Mouse (Mus musculus): ENCODE measurements around the gene Nprl2. TPM values are rescaled to one million over a fixed set of nuclear protein-coding genes. Genes with fewer than 3 reads are reported as not detected.
A peak's percentile ranks its signal among the peaks of the same experiment; 100 is the strongest.

The Nprl2 gene
- polyA plus RNA-seq, 1 experiment from 2014 or later: 34.8 TPM

- no peak for ATAC-seq (replicated peaks; ENCODE audit: low FRiP score, low TSS enrichment, low read depth)
- Histone ChIP-seq H3K9ac (ENCODE audit: low read length) (no peak overlapping the region), H3K27ac (ENCODE audit: low read depth) (no peak overlapping the region), H3K4me3 (ENCODE audit: low read depth, low read length) (no peak overlapping the region), H3K4me1 (replicated peaks; ENCODE audit: control insufficient read depth, insufficient read depth, low read length) (no peaks in the 10 kb centered on the region), H3K36me3 (ENCODE audit: control insufficient read depth, insufficient read depth, low read length) (no peaks in the 10 kb centered on the region), H3K9me3 (ENCODE audit: control insufficient read depth, low read length) (no peaks in the 10 kb centered on the region), H3K27me3 (replicated peaks; ENCODE audit: control insufficient read depth, insufficient read depth, low read length) (no peaks in the 10 kb centered on the region), H3K4me2 (ENCODE audit: low read length) (no peak overlapping the region)
- 87% methylated on average over 14 of the region's 14 CpGs for WGBS
- no peak for DNase-seq (ENCODE audit: low spot score)
These were observed 31.5 kb upstream of the Nprl2 start for GRCm38 (mm10) chr9:107510384-107511100.

- no peak for DNase-seq (ENCODE audit: low spot score)
- no peak overlapping the region for H3K4me2 ChIP-seq (ENCODE audit: low read length)
- no peak overlapping the region for H3K27ac ChIP-seq (ENCODE audit: low read depth)
- no peak overlapping the region for H3K4me3 ChIP-seq (ENCODE audit: low read depth, low read length)
- H3K4me1 ChIP-seq (replicated peaks; ENCODE audit: control insufficient read depth, insufficient read depth, low read length): no peaks in the 10 kb centered on the region
- ATAC-seq (replicated peaks; ENCODE audit: low FRiP score, low TSS enrichment, low read depth): no peak
- WGBS: 55% methylated on average over 8 of the region's 8 CpGs
- no peaks in the 10 kb centered on the region for H3K27me3 ChIP-seq (replicated peaks; ENCODE audit: control insufficient read depth, insufficient read depth, low read length)
- no peaks in the 10 kb centered on the region for H3K9me3 ChIP-seq (ENCODE audit: control insufficient read depth, low read length)
- no peaks in the 10 kb centered on the region for H3K36me3 ChIP-seq (ENCODE audit: control insufficient read depth, insufficient read depth, low read length)
- H3K9ac ChIP-seq (ENCODE audit: low read length): no peak overlapping the region
These were observed 30.6 kb upstream of the Nprl2 start for GRCm38 (mm10) chr9:107511436-107511835.

DNA sequence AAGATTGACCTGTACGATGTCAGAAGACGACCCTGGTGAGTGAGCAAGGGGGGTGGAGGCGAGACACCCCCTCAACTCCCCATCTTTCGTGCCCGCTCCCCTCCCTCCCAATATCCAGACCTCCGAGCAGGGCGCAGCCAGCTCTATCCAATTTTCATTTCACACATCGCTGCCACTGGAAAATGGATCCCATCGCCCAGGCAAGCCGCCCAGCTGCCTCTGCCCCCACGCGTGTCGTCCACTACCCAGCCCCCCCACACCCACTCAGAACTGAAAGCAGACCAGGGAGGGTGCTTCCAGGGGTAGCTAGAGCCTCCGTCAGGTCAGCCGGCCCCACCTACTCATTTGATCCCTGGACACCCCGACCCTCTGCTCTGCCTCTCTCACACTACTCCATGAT, 29.7 kb upstream of the Nprl2 start:
- Histone ChIP-seq H3K4me2 (ENCODE audit: low read length) (no peak overlapping the region), H3K4me3 (ENCODE audit: low read depth, low read length) (no peak overlapping the region), H3K27ac (ENCODE audit: low read depth) (no peak overlapping the region), H3K9me3 (ENCODE audit: control insufficient read depth, low read length) (no peaks in the 10 kb centered on the region), H3K36me3 (ENCODE audit: control insufficient read depth, insufficient read depth, low read length) (no peaks in the 10 kb centered on the region), H3K4me1 (replicated peaks; ENCODE audit: control insufficient read depth, insufficient read depth, low read length) (no peaks in the 10 kb centered on the region), H3K27me3 (replicated peaks; ENCODE audit: control insufficient read depth, insufficient read depth, low read length) (no peaks in the 10 kb centered on the region), H3K9ac (ENCODE audit: low read length) (no peak overlapping the region)
- DNase-seq (ENCODE audit: low spot score) (no peak), ATAC-seq (replicated peaks; ENCODE audit: low FRiP score, low TSS enrichment, low read depth) (no peak)
- WGBS: 81% methylated on average over 16 of the region's 16 CpGs

DNA sequence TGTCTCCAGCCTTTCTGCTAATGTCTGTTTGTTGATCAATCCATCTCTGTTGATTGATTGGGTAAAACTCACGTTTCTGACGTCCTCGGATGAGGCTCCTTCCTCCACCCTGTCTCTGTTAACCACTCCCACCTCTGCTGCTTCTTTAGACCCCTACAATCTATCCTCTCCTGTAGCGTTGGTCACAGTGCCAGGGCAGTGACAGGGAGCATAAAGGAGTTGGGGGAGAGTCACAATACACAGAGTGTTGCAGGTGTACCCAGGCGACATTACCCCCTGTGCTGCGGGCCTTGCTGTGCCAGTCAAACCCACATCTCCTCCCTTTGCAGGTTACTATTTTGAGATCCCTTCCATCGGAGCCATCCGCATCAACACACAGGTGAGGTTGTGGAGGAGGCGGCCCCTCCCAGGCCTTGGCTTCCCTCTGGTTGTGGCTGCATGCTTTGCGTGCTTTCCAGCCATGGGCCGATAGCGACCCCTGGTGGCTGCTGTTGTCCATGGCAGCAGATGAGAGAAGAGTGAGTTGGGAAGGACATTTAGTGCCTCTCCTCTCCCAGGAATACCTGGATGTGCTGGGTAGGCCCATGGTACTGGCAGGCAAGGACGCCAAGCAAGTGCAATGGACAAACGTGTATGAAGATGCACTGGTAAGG, 27.6 kb upstream of the Nprl2 start:
- WGBS: 18% methylated on average over 14 of the region's 14 CpGs
- DNase-seq (ENCODE audit: low spot score) (peak; percentile 95), ATAC-seq (replicated peaks; ENCODE audit: low FRiP score, low TSS enrichment, low read depth) (peak; percentile 51; the same call in 1 of the 2 replicates)
- no peak overlapping the region for H3K27ac ChIP-seq (ENCODE audit: low read depth)
- H3K9ac ChIP-seq (ENCODE audit: low read length): no peak overlapping the region
- H3K4me2 ChIP-seq (ENCODE audit: low read length): no peak overlapping the region
- H3K36me3 ChIP-seq (ENCODE audit: control insufficient read depth, insufficient read depth, low read length): no peaks in the 10 kb centered on the region
- H3K4me3 ChIP-seq (ENCODE audit: low read depth, low read length): no peak overlapping the region
- H3K9me3 ChIP-seq (ENCODE audit: control insufficient read depth, low read length): no peaks in the 10 kb centered on the region
- no peaks in the 10 kb centered on the region for H3K27me3 ChIP-seq (replicated peaks; ENCODE audit: control insufficient read depth, insufficient read depth, low read length)
- no peaks in the 10 kb centered on the region for H3K4me1 ChIP-seq (replicated peaks; ENCODE audit: control insufficient read depth, insufficient read depth, low read length)

- 71% methylated on average over 6 of the region's 6 CpGs for WGBS
These were observed 21.7 kb upstream of the Nprl2 start for GRCm38 (mm10) chr9:107520331-107520730.

GRCm38 (mm10) chr9:107521190-107521589, 20.8 kb upstream of the Nprl2 start:
- Histone ChIP-seq H3K4me1 (replicated peaks; ENCODE audit: control insufficient read depth, insufficient read depth, low read length) (peaks cover 16% of the 10 kb centered on the region), H3K27me3 (replicated peaks; ENCODE audit: control insufficient read depth, insufficient read depth, low read length) (peaks cover 15% of the 10 kb centered on the region; the same call in 1 of the 2 replicates), H3K4me2 (ENCODE audit: low read length) (peak overlapping the region; percentile 45), H3K9ac (ENCODE audit: low read length) (no peak overlapping the region), H3K9me3 (ENCODE audit: control insufficient read depth, low read length) (no peaks in the 10 kb centered on the region), H3K36me3 (ENCODE audit: control insufficient read depth, insufficient read depth, low read length) (no peaks in the 10 kb centered on the region), H3K27ac (ENCODE audit: low read depth) (no peak overlapping the region; the same call in 1 of the 2 replicates), H3K4me3 (ENCODE audit: low read depth, low read length) (no peak overlapping the region)
- no peak for DNase-seq (ENCODE audit: low spot score)
- 33% methylated on average over 5 of the region's 5 CpGs for WGBS
- no peak; the same call in 1 of the 2 replicates for ATAC-seq (replicated peaks; ENCODE audit: low FRiP score, low TSS enrichment, low read depth)

More at GRCm38 (mm10) chr9:107520331-107520730, 21.7 kb upstream of the Nprl2 start:
- ATAC-seq (replicated peaks; ENCODE audit: low FRiP score, low TSS enrichment, low read depth): no peak
- no peaks in the 10 kb centered on the region for H3K9me3 ChIP-seq (ENCODE audit: control insufficient read depth, low read length)
- peaks cover 16% of the 10 kb centered on the region for H3K4me1 ChIP-seq (replicated peaks; ENCODE audit: control insufficient read depth, insufficient read depth, low read length)
- H3K27ac ChIP-seq (ENCODE audit: low read depth): no peak overlapping the region
- no peak overlapping the region for H3K4me3 ChIP-seq (ENCODE audit: low read depth, low read length)
- H3K36me3 ChIP-seq (ENCODE audit: control insufficient read depth, insufficient read depth, low read length): no peaks in the 10 kb centered on the region
- H3K4me2 ChIP-seq (ENCODE audit: low read length): no peak overlapping the region
- no peak for DNase-seq (ENCODE audit: low spot score)
- H3K9ac ChIP-seq (ENCODE audit: low read length): no peak overlapping the region
- H3K27me3 ChIP-seq (replicated peaks; ENCODE audit: control insufficient read depth, insufficient read depth, low read length): 0 out of 2 replicates have a peak, but pooled peaks cover 7% of the 10 kb centered on the region

- Histone ChIP-seq H3K4me2 (ENCODE audit: low read length) (peak overlapping the region; percentile 45), H3K9me3 (ENCODE audit: control insufficient read depth, low read length) (no peaks in the 10 kb centered on the region), H3K36me3 (ENCODE audit: control insufficient read depth, insufficient read depth, low read length) (no peaks in the 10 kb centered on the region), H3K9ac (ENCODE audit: low read length) (peak overlapping the region; percentile 18; the same call in 1 of the 2 replicates), H3K4me3 (ENCODE audit: low read depth, low read length) (peak overlapping the region; percentile 6; the same call in 1 of the 2 replicates), H3K27me3 (replicated peaks; ENCODE audit: control insufficient read depth, insufficient read depth, low read length) (peaks cover 18% of the 10 kb centered on the region; the same call in 1 of the 2 replicates), H3K27ac (ENCODE audit: low read depth) (peak overlapping the region; percentile 17; the same call in 1 of the 2 replicates), H3K4me1 (replicated peaks; ENCODE audit: control insufficient read depth, insufficient read depth, low read length) (peaks cover 16% of the 10 kb centered on the region)
- DNase-seq (ENCODE audit: low spot score) (peak; percentile 63), ATAC-seq (replicated peaks; ENCODE audit: low FRiP score, low TSS enrichment, low read depth) (peak; percentile 56)
- WGBS: 18% methylated on average over 25 of the region's 25 CpGs
These were observed 20.2 kb upstream of the Nprl2 start for GRCm38 (mm10) chr9:107521711-107522399.

- H3K4me1 ChIP-seq (replicated peaks; ENCODE audit: control insufficient read depth, insufficient read depth, low read length): peaks cover 20% of the 10 kb centered on the region
- H3K9ac ChIP-seq (ENCODE audit: low read length): 0 out of 2 replicates have a peak overlapping the region, but pooled peaks have one; percentile 18
- peaks cover 21% of the 10 kb centered on the region; the same call in 1 of the 2 replicates for H3K27me3 ChIP-seq (replicated peaks; ENCODE audit: control insufficient read depth, insufficient read depth, low read length)
- no peaks in the 10 kb centered on the region for H3K9me3 ChIP-seq (ENCODE audit: control insufficient read depth, low read length)
- 0 out of 2 replicates have a peak overlapping the region, but pooled peaks have one; percentile 17 for H3K27ac ChIP-seq (ENCODE audit: low read depth)
- no peaks in the 10 kb centered on the region for H3K36me3 ChIP-seq (ENCODE audit: control insufficient read depth, insufficient read depth, low read length)
- ATAC-seq (replicated peaks; ENCODE audit: low FRiP score, low TSS enrichment, low read depth): no peak
- WGBS: 16% methylated on average over 2 of the region's 2 CpGs
- no peak overlapping the region for H3K4me3 ChIP-seq (ENCODE audit: low read depth, low read length)
- no peak for DNase-seq (ENCODE audit: low spot score)
- H3K4me2 ChIP-seq (ENCODE audit: low read length): peak overlapping the region; percentile 45
These were observed 19.7 kb upstream of the Nprl2 start for GRCm38 (mm10) chr9:107522400-107522711.
